Mouse (Mus musculus): ENCODE measurements at regions not wholly inside any gene's neighbourhood (a gene's known extent, or its start where the extent isn't known, plus 50 kb on each side); places are given as distances from the start of the nearest gene placed in this dataset.

GRCm38 (mm10) chr14:46505266-46505665 is 114.8 kb upstream of the Bmp4 start:
- no peaks in the 10 kb centered on the region for H3K4me1 ChIP-seq (ENCODE audit: insufficient read depth)
- no peak for TF ChIP-seq CTCF (IDR thresholded peaks at IDR 0.05; ENCODE audit: low read depth)
- H3K27me3 ChIP-seq (ENCODE audit: insufficient read depth, low read length) = no peaks in the 10 kb centered on the region
- H3K9ac ChIP-seq = no peak overlapping the region
- no peak overlapping the region for H3K4me2 ChIP-seq (ENCODE audit: low read depth)
- WGBS = 88% methylated on average over 3 of the region's 3 CpGs
- no peak for DNase-seq
- ATAC-seq = no peak
- no peak overlapping the region for H3K27ac ChIP-seq (ENCODE audit: low read depth, low read length)
- H3K36me3 ChIP-seq (ENCODE audit: insufficient read depth) = no peaks in the 10 kb centered on the region
- no peak overlapping the region for H3K4me3 ChIP-seq (ENCODE audit: low read depth, low read length)
- no peaks in the 10 kb centered on the region for H3K9me3 ChIP-seq (ENCODE audit: low read length)

DNA sequence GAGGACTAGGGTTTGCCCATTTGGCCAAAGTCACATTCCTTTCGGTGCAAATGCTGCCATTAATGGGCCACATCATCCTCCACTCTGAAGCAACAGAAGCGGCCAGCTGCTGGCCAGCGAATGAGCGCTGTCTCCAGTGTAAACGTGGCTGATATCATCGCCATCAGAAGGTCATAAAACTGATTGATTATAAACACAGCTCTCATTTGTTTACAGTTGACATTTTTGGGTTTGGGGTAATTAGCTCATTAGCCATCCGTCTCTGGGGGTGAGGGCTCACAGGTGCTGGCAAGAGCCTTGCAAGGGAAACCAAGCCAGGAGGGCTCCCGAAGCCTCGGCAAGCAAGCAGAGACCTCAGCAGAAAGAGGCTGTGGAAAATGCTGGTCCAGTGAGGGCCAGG is 101.1 kb upstream of the Bmp4 start:
- TF ChIP-seq CTCF (IDR thresholded peaks at IDR 0.05; ENCODE audit: low read depth) = no peak
- no peak overlapping the region for H3K27ac ChIP-seq (ENCODE audit: low read depth, low read length)
- H3K4me1 ChIP-seq (ENCODE audit: insufficient read depth) = no peaks in the 10 kb centered on the region
- no peaks in the 10 kb centered on the region for H3K9me3 ChIP-seq (ENCODE audit: low read length)
- H3K9ac ChIP-seq = no peak overlapping the region
- no peaks in the 10 kb centered on the region for H3K36me3 ChIP-seq (ENCODE audit: insufficient read depth)
- H3K4me2 ChIP-seq (ENCODE audit: low read depth) = no peak overlapping the region
- no peak for DNase-seq
- WGBS = 64% methylated on average over 9 of the region's 9 CpGs
- no peak overlapping the region for H3K4me3 ChIP-seq (ENCODE audit: low read depth, low read length)
- H3K27me3 ChIP-seq (ENCODE audit: insufficient read depth, low read length) = no peaks in the 10 kb centered on the region
- ATAC-seq = no peak

DNA sequence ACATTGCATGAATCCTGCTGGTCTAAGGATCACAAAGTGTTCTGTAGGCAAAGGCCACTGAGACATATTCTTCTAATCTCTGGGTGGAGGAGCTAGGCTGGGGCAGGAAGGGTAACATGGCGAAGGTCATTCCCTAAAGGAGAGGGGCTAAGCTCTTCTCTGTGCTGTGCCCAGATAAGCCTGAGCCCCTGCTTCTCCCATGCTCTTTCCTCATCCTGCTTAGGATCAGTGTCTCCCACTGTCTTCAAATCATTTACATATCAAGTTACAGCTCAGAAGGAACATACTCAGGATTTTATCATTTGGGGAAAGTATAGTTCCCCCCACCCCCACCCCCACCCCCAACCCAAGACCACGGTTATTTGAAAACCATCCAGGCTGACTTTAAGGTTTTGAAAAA is 100.7 kb upstream of the Bmp4 start:
- Histone ChIP-seq H3K9ac (no peak overlapping the region), H3K36me3 (ENCODE audit: insufficient read depth) (no peaks in the 10 kb centered on the region), H3K4me2 (ENCODE audit: low read depth) (no peak overlapping the region), H3K27ac (ENCODE audit: low read depth, low read length) (no peak overlapping the region), H3K9me3 (ENCODE audit: low read length) (no peaks in the 10 kb centered on the region), H3K4me3 (ENCODE audit: low read depth, low read length) (no peak overlapping the region), H3K27me3 (ENCODE audit: insufficient read depth, low read length) (no peaks in the 10 kb centered on the region), H3K4me1 (ENCODE audit: insufficient read depth) (no peaks in the 10 kb centered on the region)
- TF ChIP-seq CTCF (IDR thresholded peaks at IDR 0.05; ENCODE audit: low read depth) = no peak
- DNase-seq (no peak), ATAC-seq (no peak)
- WGBS = 90% methylated on average over 2 of the region's 2 CpGs

DNA sequence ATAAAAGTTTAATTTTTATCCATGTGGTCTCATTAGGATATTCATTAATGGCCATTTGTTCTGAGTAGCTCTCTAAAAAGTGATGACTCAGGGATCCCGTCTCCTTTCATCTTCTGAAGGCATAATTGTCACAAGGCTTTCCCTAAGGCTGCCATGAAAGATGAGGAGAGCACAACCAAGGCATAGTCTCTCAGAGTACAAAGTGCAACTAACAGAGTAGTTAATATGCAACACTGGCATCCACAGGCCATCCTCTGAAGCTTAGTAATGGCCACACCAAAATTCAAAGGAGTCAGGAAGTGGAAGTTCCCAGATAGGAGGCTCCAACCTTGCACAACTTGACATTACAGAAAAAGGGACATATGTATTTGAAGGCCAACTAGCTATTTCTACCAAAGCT is 97.1 kb upstream of the Bmp4 start:
- ATAC-seq (no peak), DNase-seq (no peak)
- H3K27me3 ChIP-seq (ENCODE audit: insufficient read depth, low read length) = no peaks in the 10 kb centered on the region
- no peaks in the 10 kb centered on the region for H3K9me3 ChIP-seq (ENCODE audit: low read length)
- 81% methylated on average over 1 of the region's 1 CpGs for WGBS
- no peaks in the 10 kb centered on the region for H3K4me1 ChIP-seq (ENCODE audit: insufficient read depth)
- TF ChIP-seq CTCF (IDR thresholded peaks at IDR 0.05; ENCODE audit: low read depth) = no peak
- H3K4me3 ChIP-seq (ENCODE audit: low read depth, low read length) = no peak overlapping the region
- no peak overlapping the region for H3K27ac ChIP-seq (ENCODE audit: low read depth, low read length)
- H3K9ac ChIP-seq = no peak overlapping the region
- no peak overlapping the region for H3K4me2 ChIP-seq (ENCODE audit: low read depth)
- no peaks in the 10 kb centered on the region for H3K36me3 ChIP-seq (ENCODE audit: insufficient read depth)

GRCm38 (mm10) chr14:46480396-46480795 is 89.9 kb upstream of the Bmp4 start:
- 86% methylated on average over 7 of the region's 7 CpGs for WGBS

GRCm38 (mm10) chr14:46475945-46476344 is 85.5 kb upstream of the Bmp4 start:
- no peak overlapping the region for H3K9ac ChIP-seq
- no peak for DNase-seq
- WGBS = 78% methylated on average over 1 of the region's 1 CpGs
- no peaks in the 10 kb centered on the region for H3K36me3 ChIP-seq (ENCODE audit: insufficient read depth)
- no peaks in the 10 kb centered on the region for H3K9me3 ChIP-seq (ENCODE audit: low read length)
- no peak overlapping the region for H3K4me3 ChIP-seq (ENCODE audit: low read depth, low read length)
- ATAC-seq = no peak
- TF ChIP-seq CTCF (IDR thresholded peaks at IDR 0.05; ENCODE audit: low read depth) = no peak
- H3K27ac ChIP-seq (ENCODE audit: low read depth, low read length) = no peak overlapping the region
- no peak overlapping the region for H3K4me2 ChIP-seq (ENCODE audit: low read depth)
- no peaks in the 10 kb centered on the region for H3K27me3 ChIP-seq (ENCODE audit: insufficient read depth, low read length)
- H3K4me1 ChIP-seq (ENCODE audit: insufficient read depth) = no peaks in the 10 kb centered on the region

More at GRCm38 (mm10) chr14:46480396-46480795, 89.9 kb upstream of the Bmp4 start:
- Histone ChIP-seq H3K4me2 (ENCODE audit: low read depth) (no peak overlapping the region), H3K27me3 (ENCODE audit: insufficient read depth, low read length) (no peaks in the 10 kb centered on the region), H3K36me3 (ENCODE audit: insufficient read depth) (no peaks in the 10 kb centered on the region), H3K4me1 (ENCODE audit: insufficient read depth) (no peaks in the 10 kb centered on the region), H3K9ac (no peak overlapping the region), H3K9me3 (ENCODE audit: low read length) (no peaks in the 10 kb centered on the region), H3K4me3 (ENCODE audit: low read depth, low read length) (no peak overlapping the region), H3K27ac (ENCODE audit: low read depth, low read length) (no peak overlapping the region)
- ATAC-seq = no peak
- TF ChIP-seq CTCF (IDR thresholded peaks at IDR 0.05; ENCODE audit: low read depth) = no peak
- no peak for DNase-seq

DNA sequence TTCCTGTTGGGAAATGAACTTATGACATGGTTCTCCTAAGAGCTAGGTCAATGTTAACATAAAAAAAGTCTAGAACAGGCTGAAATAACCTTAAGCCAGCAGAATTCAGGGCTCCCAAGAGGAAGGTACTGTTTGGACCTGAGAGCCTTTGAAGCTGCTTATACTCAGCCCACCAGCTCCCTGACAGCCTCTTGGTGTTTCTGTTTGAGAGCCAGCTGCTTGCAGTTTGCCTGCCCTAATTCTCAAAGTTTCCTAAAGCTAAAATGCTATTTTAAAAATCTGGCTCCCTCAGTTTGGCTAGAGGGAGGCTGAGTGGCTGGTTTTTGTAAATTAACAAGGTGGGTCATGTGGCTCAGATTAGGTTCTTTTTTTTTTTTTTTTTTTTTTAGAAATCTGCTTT is 72.5 kb upstream of the Bmp4 start:
- H3K4me2 ChIP-seq (ENCODE audit: low read depth) = no peak overlapping the region
- no peak for TF ChIP-seq CTCF (IDR thresholded peaks at IDR 0.05; ENCODE audit: low read depth)
- no peak overlapping the region for H3K4me3 ChIP-seq (ENCODE audit: low read depth, low read length)
- no peaks in the 10 kb centered on the region for H3K9me3 ChIP-seq (ENCODE audit: low read length)
- no peaks in the 10 kb centered on the region for H3K36me3 ChIP-seq (ENCODE audit: insufficient read depth)
- no peaks in the 10 kb centered on the region for H3K27me3 ChIP-seq (ENCODE audit: insufficient read depth, low read length)
- no peaks in the 10 kb centered on the region for H3K4me1 ChIP-seq (ENCODE audit: insufficient read depth)
- H3K9ac ChIP-seq = no peak overlapping the region
- no peak for ATAC-seq
- DNase-seq = no peak
- no peak overlapping the region for H3K27ac ChIP-seq (ENCODE audit: low read depth, low read length)

DNA sequence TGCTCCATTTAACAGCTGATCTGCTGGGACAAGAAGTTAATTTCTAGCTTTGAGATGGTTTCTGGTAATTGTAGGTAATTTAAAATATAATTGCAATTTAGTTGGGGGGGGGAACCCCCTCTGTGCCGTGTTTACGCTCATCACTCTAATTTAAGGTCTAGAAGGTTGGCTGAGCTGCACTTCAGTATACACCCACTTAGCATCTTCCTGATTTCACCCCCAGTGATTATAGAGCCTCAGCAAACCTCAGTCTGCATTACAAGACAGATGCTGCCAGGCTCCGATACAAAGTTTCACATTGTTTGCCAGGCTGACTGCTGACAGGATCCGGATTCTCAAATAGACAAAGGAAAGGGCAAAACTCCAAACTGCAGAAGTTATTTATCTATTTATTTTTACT is 71.5 kb upstream of the Bmp4 start:
- Histone ChIP-seq H3K4me1 (ENCODE audit: insufficient read depth) (no peaks in the 10 kb centered on the region), H3K4me3 (ENCODE audit: low read depth, low read length) (no peak overlapping the region), H3K27me3 (ENCODE audit: insufficient read depth, low read length) (no peaks in the 10 kb centered on the region), H3K27ac (ENCODE audit: low read depth, low read length) (no peak overlapping the region), H3K36me3 (ENCODE audit: insufficient read depth) (no peaks in the 10 kb centered on the region), H3K4me2 (ENCODE audit: low read depth) (no peak overlapping the region), H3K9ac (no peak overlapping the region), H3K9me3 (ENCODE audit: low read length) (no peaks in the 10 kb centered on the region)
- no peak for TF ChIP-seq CTCF (IDR thresholded peaks at IDR 0.05; ENCODE audit: low read depth)
- no peak for DNase-seq
- 75% methylated on average over 4 of the region's 4 CpGs for WGBS
- ATAC-seq = no peak
